Mouse (Mus musculus): ENCODE data around the gene Elobl. TPM values are rescaled to one million over a fixed set of nuclear protein-coding genes. Genes with fewer than 3 reads are reported as not detected.

Gene Elobl
- not detected in 2 replicates for polyA plus RNA-seq (2021; fragmentation: Nextera tagmentation)
- long read RNA-seq, experiment 1 = 0 reads
- long read RNA-seq, experiment 2 = 0 reads

DNA sequence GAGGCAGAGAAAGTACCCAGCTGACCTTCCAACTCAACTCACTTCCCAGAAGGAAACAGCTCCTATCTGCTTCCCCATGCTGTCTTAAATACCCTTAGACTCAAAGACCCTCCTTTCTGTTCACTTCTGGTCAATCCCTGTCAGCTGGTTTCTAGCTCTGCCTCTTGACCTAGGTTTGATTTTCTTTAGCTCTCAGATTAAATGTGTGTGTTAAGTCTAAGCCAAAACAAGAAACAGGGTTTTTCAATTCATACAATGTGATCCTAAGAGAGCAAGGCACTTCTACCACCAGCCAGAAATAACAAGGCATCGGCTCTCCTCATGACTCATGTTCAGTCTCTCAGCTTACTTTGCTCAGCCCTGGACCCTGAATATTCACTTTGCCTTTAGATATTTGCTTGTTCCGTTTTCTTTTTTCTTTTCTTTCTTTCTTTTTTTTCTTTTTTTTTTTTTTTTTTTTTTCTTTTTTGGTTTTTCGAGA lies at the start of gene Elobl:
Elobl (minus strand) TSS at position 51 of the 481 bp plus-strand sequence.

DNA sequence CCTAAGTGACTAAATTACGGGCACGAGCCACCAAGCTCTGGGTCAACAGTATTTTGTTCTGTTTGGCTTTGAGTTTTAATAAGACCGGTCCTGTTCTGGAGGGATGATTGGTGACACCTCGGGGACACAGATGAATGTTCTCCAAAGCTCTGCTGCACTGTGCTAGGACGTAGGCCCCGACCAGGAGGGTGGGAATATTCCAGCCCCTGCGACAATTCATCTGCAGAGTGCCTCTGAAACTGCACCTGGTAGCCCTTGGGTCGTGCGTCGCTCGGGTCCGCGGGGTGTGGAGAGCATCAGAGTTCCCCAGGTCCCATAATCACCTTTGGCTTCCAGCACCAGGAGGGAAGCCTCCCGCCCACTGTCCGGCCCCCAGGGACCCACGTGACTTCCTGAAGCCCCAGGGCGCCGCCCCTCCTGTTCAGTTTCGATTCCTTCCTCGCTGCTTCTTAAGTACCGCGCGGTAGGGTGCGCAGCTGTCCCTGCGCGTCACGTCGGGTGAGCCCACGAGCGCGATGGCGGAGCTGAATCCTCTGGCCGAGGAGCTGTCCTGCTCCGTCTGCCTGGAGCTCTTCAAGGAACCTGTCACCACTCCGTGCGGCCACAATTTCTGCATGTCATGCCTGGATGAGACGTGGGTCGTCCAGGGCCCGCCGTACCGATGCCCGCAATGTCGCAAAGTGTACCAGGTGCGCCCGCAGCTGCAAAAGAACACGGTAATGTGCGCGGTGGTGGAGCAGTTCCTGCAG lies 32.4 kb upstream of the Elobl start, which contains the start of gene Trim25:
Trim25 (plus strand) TSS at position 403 of the 749 bp plus-strand sequence.

DNA sequence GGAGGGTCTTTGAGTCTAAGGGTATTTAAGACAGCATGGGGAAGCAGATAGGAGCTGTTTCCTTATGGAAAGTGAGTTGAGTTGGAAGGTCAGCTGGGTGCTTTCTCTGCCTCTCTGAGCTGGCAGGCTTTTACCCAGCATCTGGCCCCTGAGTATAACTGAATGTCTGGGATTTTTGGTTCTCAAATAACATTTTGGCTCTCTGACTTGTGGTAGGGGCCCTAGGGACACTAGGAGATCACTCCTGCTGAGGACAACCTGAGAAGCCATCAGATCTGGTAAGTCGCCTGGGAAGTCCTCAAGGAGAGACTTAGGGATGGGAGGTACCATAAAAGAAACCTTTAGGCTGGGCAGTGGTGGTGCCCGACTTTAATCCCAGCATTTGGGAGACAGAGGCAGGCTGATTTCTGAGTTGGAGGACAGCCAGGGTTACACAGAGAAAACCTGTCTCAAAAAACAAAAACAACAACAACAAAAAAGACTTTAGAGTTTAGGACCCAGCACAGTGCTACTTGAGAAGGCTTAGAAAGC lies 3.5 kb upstream of the Elobl start, which contains the start of gene Coil:
Coil (plus strand) TSS at position 51 of the 531 bp plus-strand sequence.

GRCm38 (mm10) chr11:88955217-88955969 lies 11.3 kb downstream of the Elobl start, which contains the start of gene Scpep1:
Gene Scpep1, minus strand, starts transcription at chr11:88955465.

Other genes with a start within 250 kb of the Elobl start
- gene Msi2, start 248.4 kb downstream of the Elobl start, polyA plus RNA-seq (2021; fragmentation: Nextera tagmentation) = 6.0 and 8.4 TPM in 2 replicates
- 5.7 and 8.4 TPM in 2 replicates for gene Akap1, start 102.3 kb downstream of the Elobl start, polyA plus RNA-seq (2021; fragmentation: Nextera tagmentation)
- 25.5 and 30.4 TPM in 2 replicates for gene Scpep1, start 11.5 kb downstream of the Elobl start, polyA plus RNA-seq (2021; fragmentation: Nextera tagmentation)
- gene Coil, start 3.3 kb upstream of the Elobl start, polyA plus RNA-seq (2021; fragmentation: Nextera tagmentation) = 14.8 and 15.9 TPM in 2 replicates
- gene Trim25, start 32.4 kb upstream of the Elobl start, polyA plus RNA-seq (2021; fragmentation: Nextera tagmentation) = 0.61 and 0.69 TPM in 2 replicates
- gene Dgke, start 99.9 kb upstream of the Elobl start, polyA plus RNA-seq (2021; fragmentation: Nextera tagmentation) = 8.3 and 14.0 TPM in 2 replicates
- gene Gm525, start 106.9 kb upstream of the Elobl start, polyA plus RNA-seq (2021; fragmentation: Nextera tagmentation) = not detected in 2 replicates